Mouse (Mus musculus) heart, adult 2 months (tissue): ENCODE measurements around the gene Cdh4.

Experiments used
- CTCF ChIP-seq: fragments of 200-600 bp; IDR thresholded peaks from 2 replicates; pipeline ENCODE4 v1.8.1; 2022; ENCODE audit warnings: antibody characterized with exemption, mild to moderate bottlenecking, moderate library complexity
- POLR2A ChIP-seq: fragments of 200-500 bp; IDR thresholded peaks from 2 replicates; pipeline ENCODE4 v1.6.1; 2011; ENCODE audit warnings: mild to moderate bottlenecking, low read depth, low read length, control low read depth; ENCODE audit not compliant: insufficient read depth

- TF ChIP-seq CTCF = no peak
- no peak for TF ChIP-seq POLR2A
Observed at GRCm38 (mm10) chr2:179790684-179791083, 348.5 kb downstream of the Cdh4 start.
